Mouse (Mus musculus) embryonic facial prominence, embryonic 12.5 days (tissue): ENCODE data around the gene Wbp2nl. TPM values are rescaled to one million over a fixed set of nuclear protein-coding genes. Genes with fewer than 3 reads are reported as not detected.

Source experiments
- ATAC-seq: fragments of 200-750 bp; cut with Nextera tagmentation; 2 replicates; pipeline ENCODE4 v1.8.0; 2017; ENCODE audit not compliant: insufficient number of reproducible peaks, insufficient read depth, low FRiP score, low TSS enrichment
- H3K27ac ChIP-seq: fragments of 300-500 bp; sonication (generic); 2 replicates; pipeline ENCODE4 v1.5.1; 2016; ENCODE audit warnings: mild to moderate bottlenecking
- H3K27me3 ChIP-seq: fragments of 300-500 bp; sonication (generic); 2 replicates; pipeline ENCODE4 v1.6.1; 2016; ENCODE audit warnings: mild to moderate bottlenecking, moderate library complexity
- H3K36me3 ChIP-seq: fragments of 300-500 bp; sonication (generic); 2 replicates; pipeline ENCODE4 v1.6.1; 2016; ENCODE audit warnings: mild to moderate bottlenecking
- H3K4me1 ChIP-seq: fragments of 300-500 bp; sonication (generic); 2 replicates; pipeline ENCODE4 v1.6.1; 2016
- H3K4me2 ChIP-seq: fragments of 300-500 bp; sonication (generic); replicated peaks from 2 replicates; pipeline ENCODE4 v1.6.1; 2016; ENCODE audit warnings: mild to moderate bottlenecking, moderate library complexity
- H3K4me3 ChIP-seq: fragments of 300-500 bp; sonication (generic); 2 replicates; pipeline ENCODE4 v1.5.1; 2016; ENCODE audit warnings: mild to moderate bottlenecking
- H3K9ac ChIP-seq: fragments of 300-500 bp; sonication (generic); 2 replicates; pipeline ENCODE4 v1.6.1; 2016; ENCODE audit warnings: mild to moderate bottlenecking, moderate library complexity
- H3K9me3 ChIP-seq: fragments of 300-500 bp; sonication (generic); 2 replicates; pipeline ENCODE4 v1.6.1; 2016; ENCODE audit warnings: mild to moderate bottlenecking, moderate library complexity
- WGBS: fragments of 180-500 bp; shearing (Covaris S2); methylation state at CpG from one replicate; pipeline ENCODE4 v1.1.7; 2016; 5-methylcytosine and 5-hydroxymethylcytosine counted together
- polyA plus RNA-seq: library from polyadenylated mRNA; unstranded; fragments of >200 nt; fragmentation: Nextera tagmentation; extraction: Ambion mirVana; gene quantifications from 2 replicates; pipeline ENCODE4 v1.2.1, GENCODE M21; 2016

The Wbp2nl gene
- polyA plus RNA-seq, 1 experiment from 2014 or later, result 0.12 TPM

GRCm38 (mm10) chr15:82274927-82275901 lies 23.5 kb upstream of the Wbp2nl start:
- peak overlapping the region; percentile 92 for H3K4me2 ChIP-seq
- H3K4me1 ChIP-seq, result peaks cover 17% of the 10 kb centered on the region; the same call in 1 of the 2 replicates
- H3K9ac ChIP-seq, result peak overlapping the region; percentile 77
- H3K27me3 ChIP-seq, result peaks cover 31% of the 10 kb centered on the region
- peak overlapping the region; percentile 42; the same call in 1 of the 2 replicates for H3K27ac ChIP-seq
- peak overlapping the region; percentile 65 for H3K4me3 ChIP-seq
- peak; percentile 29; the same call in 1 of the 2 replicates for ATAC-seq
- H3K9me3 ChIP-seq, result no peaks in the 10 kb centered on the region
- peaks cover 10% of the 10 kb centered on the region for H3K36me3 ChIP-seq
- WGBS, result under 1% methylated on average over 80 of the region's 86 CpGs

- Histone ChIP-seq H3K9me3 (no peaks in the 10 kb centered on the region), H3K27me3 (peaks cover 21% of the 10 kb centered on the region), H3K4me1 (peaks cover 17% of the 10 kb centered on the region; the same call in 1 of the 2 replicates), H3K4me2 (no peak overlapping the region), H3K9ac (no peak overlapping the region), H3K36me3 (peaks cover 20% of the 10 kb centered on the region), H3K27ac (no peak overlapping the region), H3K4me3 (no peak overlapping the region)
- WGBS, result 70% methylated on average over 5 of the region's 5 CpGs
- no peak for ATAC-seq
Measured at GRCm38 (mm10) chr15:82277591-82277990, 21.2 kb upstream of the Wbp2nl start.

DNA sequence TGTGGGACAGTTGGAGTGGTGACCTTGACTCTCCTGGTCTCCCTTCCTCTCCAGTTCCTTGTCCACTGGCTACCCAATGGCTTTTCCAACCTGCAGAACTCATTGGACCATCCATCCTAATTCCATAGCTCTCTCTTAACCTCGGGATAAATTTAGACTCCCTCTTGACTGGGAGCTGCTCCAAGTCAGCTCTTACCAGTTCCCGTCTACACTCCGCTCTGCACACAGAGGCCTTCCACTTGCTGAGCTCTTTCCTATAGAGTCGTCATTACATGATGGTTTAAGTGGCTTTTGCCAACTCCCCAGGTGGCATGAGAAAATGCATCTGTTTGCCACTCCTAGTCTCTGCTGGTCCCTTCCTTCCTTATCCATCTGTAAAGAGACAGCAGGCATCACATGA lies 18.1 kb upstream of the Wbp2nl start:
- Histone ChIP-seq H3K4me3 (no peak overlapping the region), H3K27ac (no peak overlapping the region), H3K9ac (no peak overlapping the region), H3K9me3 (no peaks in the 10 kb centered on the region), H3K4me1 (peaks cover 16% of the 10 kb centered on the region; the same call in 1 of the 2 replicates), H3K4me2 (no peak overlapping the region), H3K36me3 (peaks cover 49% of the 10 kb centered on the region), H3K27me3 (no peaks in the 10 kb centered on the region)
- 87% methylated on average over 4 of the region's 4 CpGs for WGBS
- no peak for ATAC-seq

DNA sequence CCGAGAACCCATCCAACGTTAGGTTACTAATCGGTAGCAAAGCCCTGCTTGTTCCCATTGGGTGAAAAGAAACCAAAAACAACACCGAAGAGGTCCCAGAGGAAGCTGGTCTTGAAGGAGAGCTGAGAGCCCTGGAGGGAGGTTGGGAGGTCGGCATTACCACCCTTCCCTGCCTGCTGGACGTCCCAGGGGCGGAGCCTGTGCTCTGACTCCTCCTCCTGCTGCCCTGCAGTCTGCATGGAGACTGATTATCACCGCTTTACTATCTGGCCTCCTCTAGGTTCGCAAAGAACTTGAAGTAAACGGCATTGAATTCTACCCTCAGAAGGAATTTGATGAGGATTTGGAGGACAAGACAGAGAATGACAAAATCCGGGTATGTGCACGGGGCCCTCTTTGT lies 12.6 kb upstream of the Wbp2nl start:
- Histone ChIP-seq H3K27me3 (no peaks in the 10 kb centered on the region), H3K9ac (no peak overlapping the region), H3K4me3 (no peak overlapping the region), H3K36me3 (peaks cover 77% of the 10 kb centered on the region), H3K9me3 (no peaks in the 10 kb centered on the region), H3K27ac (no peak overlapping the region), H3K4me2 (no peak overlapping the region), H3K4me1 (no peaks in the 10 kb centered on the region)
- WGBS, result 69% methylated on average over 12 of the region's 12 CpGs
- no peak for ATAC-seq

DNA sequence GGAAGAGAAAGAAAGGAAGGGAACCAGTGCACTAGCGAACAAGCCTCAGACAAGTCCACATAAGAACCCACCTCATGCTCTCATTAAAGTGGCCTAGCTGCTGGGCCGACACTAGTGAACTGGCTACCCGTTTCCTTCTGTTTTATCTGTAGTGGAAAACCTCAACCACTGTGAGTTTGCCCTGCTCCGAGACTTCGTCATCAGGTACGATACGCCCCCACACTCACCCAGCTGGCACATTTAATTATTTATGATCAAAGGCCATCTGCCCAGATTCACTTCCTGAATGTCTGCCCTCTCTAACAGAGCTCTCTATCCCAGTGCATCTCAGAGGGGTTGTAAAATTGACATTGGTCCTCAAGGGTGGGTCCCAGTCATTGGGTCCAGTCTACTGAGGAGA lies 8.5 kb upstream of the Wbp2nl start:
- 89% methylated on average over 7 of the region's 7 CpGs for WGBS
- no peaks in the 10 kb centered on the region for H3K9me3 ChIP-seq
- no peak overlapping the region for H3K9ac ChIP-seq
- H3K4me3 ChIP-seq, result no peak overlapping the region
- no peak for ATAC-seq
- H3K4me2 ChIP-seq, result no peak overlapping the region
- peaks cover 13% of the 10 kb centered on the region for H3K4me1 ChIP-seq
- no peaks in the 10 kb centered on the region for H3K27me3 ChIP-seq
- H3K36me3 ChIP-seq, result peaks cover 55% of the 10 kb centered on the region
- no peak overlapping the region for H3K27ac ChIP-seq

DNA sequence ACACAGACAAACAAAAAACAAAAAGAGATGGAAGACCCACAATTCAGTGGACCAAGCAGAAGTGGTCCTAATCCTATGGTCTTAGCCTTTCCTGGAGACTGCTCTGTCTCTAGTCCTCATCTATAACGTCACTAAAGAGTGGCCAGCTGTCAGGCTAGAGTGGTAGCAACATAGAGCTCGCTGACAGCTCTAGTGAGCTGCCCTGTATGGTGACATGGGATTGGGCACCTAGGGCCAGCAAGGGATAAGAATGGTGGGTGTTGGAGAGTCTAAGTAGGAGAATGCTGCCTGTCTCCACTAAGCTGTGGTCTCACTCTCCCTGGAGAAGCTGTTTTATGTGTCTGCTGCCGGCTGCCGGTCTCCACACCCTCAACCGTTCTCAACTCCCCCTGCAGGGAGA lies 5.9 kb upstream of the Wbp2nl start:
- H3K36me3 ChIP-seq, result peaks cover 35% of the 10 kb centered on the region
- H3K27ac ChIP-seq, result no peak overlapping the region
- H3K4me1 ChIP-seq, result peaks cover 13% of the 10 kb centered on the region
- WGBS, result 27% methylated on average over 5 of the region's 5 CpGs
- no peak overlapping the region for H3K4me3 ChIP-seq
- H3K9me3 ChIP-seq, result no peaks in the 10 kb centered on the region
- no peak overlapping the region for H3K9ac ChIP-seq
- ATAC-seq, result 0 out of 2 replicates have a peak, but pooled peaks have one; percentile 57
- H3K4me2 ChIP-seq, result peak overlapping the region; percentile 32; the same call in 1 of the 2 replicates
- H3K27me3 ChIP-seq, result no peaks in the 10 kb centered on the region

GRCm38 (mm10) chr15:82293271-82293711 lies 5.5 kb upstream of the Wbp2nl start:
- Histone ChIP-seq H3K4me1 (peaks cover 13% of the 10 kb centered on the region), H3K27ac (no peak overlapping the region), H3K27me3 (no peaks in the 10 kb centered on the region), H3K4me2 (peak overlapping the region; percentile 32), H3K4me3 (no peak overlapping the region), H3K9ac (no peak overlapping the region), H3K36me3 (peaks cover 32% of the 10 kb centered on the region), H3K9me3 (no peaks in the 10 kb centered on the region)
- ATAC-seq, result peak; percentile 70
- 19% methylated on average over 7 of the region's 7 CpGs for WGBS

DNA sequence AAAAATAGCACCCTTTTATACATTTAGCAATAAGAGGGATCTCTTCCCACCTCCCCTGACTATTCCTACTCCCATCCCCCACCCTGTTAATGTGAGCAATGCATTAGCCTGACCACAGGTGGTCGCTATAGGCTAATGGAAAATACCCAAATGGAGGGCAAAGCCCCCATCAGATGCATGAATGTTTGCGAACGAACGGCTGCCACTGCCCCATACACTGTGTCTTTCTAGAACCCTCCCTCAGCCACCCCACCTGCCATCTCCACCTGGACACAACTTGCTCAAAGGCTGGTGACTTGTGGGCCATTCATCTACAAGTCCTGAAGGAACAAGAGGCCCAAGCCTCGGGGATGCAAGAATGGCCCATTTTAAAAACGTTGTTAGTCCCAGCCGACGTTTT lies 4.7 kb upstream of the Wbp2nl start:
- H3K9me3 ChIP-seq, result no peaks in the 10 kb centered on the region
- H3K4me2 ChIP-seq, result no peak overlapping the region
- H3K27me3 ChIP-seq, result peaks cover 4% of the 10 kb centered on the region
- H3K4me1 ChIP-seq, result peaks cover 13% of the 10 kb centered on the region
- ATAC-seq, result no peak
- H3K9ac ChIP-seq, result no peak overlapping the region
- no peak overlapping the region for H3K4me3 ChIP-seq
- H3K36me3 ChIP-seq, result peaks cover 25% of the 10 kb centered on the region
- H3K27ac ChIP-seq, result no peak overlapping the region
- WGBS, result 51% methylated on average over 8 of the region's 8 CpGs

GRCm38 (mm10) chr15:82307107-82307506 lies 8.4 kb downstream of the Wbp2nl start:
- Histone ChIP-seq H3K9me3 (no peaks in the 10 kb centered on the region), H3K4me2 (no peak overlapping the region), H3K27me3 (no peaks in the 10 kb centered on the region), H3K36me3 (no peaks in the 10 kb centered on the region), H3K4me3 (no peak overlapping the region), H3K9ac (no peak overlapping the region), H3K4me1 (no peaks in the 10 kb centered on the region), H3K27ac (no peak overlapping the region)
- WGBS, result 66% methylated on average over 3 of the region's 3 CpGs
- ATAC-seq, result no peak

DNA sequence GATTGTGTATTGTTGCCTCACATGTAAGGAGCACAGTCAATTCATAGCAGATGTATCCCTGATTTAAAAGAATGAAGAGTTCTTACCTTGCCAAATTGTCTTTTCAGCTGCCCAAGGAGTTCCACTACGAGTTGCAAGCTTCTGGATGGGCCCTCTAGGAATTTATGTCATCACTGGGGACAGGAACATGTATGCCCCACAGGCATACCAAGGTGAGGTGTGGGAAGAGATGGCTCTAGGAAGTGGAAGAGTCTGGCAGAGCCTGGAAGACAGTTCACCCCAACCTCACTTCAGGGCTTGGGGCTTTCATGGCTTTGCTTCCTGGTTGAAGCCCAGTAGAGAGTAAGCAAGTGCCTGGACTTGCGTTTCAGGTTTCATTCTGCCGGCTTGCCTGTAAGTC lies 9.7 kb downstream of the Wbp2nl start:
- Histone ChIP-seq H3K36me3 (no peaks in the 10 kb centered on the region), H3K4me2 (no peak overlapping the region), H3K4me1 (no peaks in the 10 kb centered on the region), H3K9me3 (no peaks in the 10 kb centered on the region), H3K9ac (no peak overlapping the region), H3K27ac (no peak overlapping the region), H3K27me3 (no peaks in the 10 kb centered on the region), H3K4me3 (no peak overlapping the region)
- WGBS, result 68% methylated on average over 3 of the region's 3 CpGs
- ATAC-seq, result no peak

GRCm38 (mm10) chr15:82317839-82318238 lies 19.1 kb downstream of the Wbp2nl start:
- Histone ChIP-seq H3K4me2 (no peak overlapping the region), H3K36me3 (no peaks in the 10 kb centered on the region), H3K9ac (no peak overlapping the region), H3K27ac (no peak overlapping the region), H3K9me3 (no peaks in the 10 kb centered on the region), H3K27me3 (no peaks in the 10 kb centered on the region), H3K4me3 (no peak overlapping the region), H3K4me1 (no peaks in the 10 kb centered on the region)
- WGBS, result 83% methylated on average over 6 of the region's 6 CpGs
- no peak for ATAC-seq

DNA sequence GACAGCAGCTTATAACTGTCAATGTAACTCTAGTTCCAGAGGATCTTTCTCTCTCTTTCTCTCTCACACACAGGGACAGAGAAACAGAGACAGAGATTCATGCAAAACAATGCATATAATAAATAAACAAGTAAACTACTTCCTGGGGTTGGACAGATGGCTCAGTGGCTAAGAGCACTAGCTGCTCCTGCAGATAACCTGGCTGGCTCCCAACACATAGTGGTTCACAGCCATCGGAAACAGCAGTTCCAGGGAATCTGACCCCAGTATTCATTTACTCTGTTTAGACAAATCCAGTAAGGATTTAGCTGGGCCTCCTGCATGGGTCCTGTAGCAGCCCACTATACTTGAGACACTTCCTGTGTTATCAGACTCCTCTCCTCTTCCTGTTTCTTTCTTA lies 20.9 kb downstream of the Wbp2nl start:
- Histone ChIP-seq H3K27me3 (no peaks in the 10 kb centered on the region), H3K9ac (no peak overlapping the region), H3K4me3 (no peak overlapping the region), H3K36me3 (no peaks in the 10 kb centered on the region), H3K27ac (no peak overlapping the region), H3K9me3 (no peaks in the 10 kb centered on the region), H3K4me2 (no peak overlapping the region), H3K4me1 (0 out of 2 replicates have a peak, but pooled peaks cover 6% of the 10 kb centered on the region)
- ATAC-seq, result no peak
- WGBS, result 65% methylated on average over 1 of the region's 1 CpGs
